Mouse (Mus musculus) liver, adult 2 months (tissue): ENCODE results near the gene Acads. TPM values are rescaled to one million over a fixed set of nuclear protein-coding genes. Genes with fewer than 3 reads are reported as not detected.
A peak's percentile ranks its signal among the peaks of the same experiment; 100 is the strongest.

Experiments
- DNase-seq: peaks from one replicate; pipeline ENCODE4 v3.0.0-alpha.2; 2011; ENCODE audit warnings: low read depth, low spot score; ENCODE audit errors: extremely low read depth
- H3K27ac ChIP-seq: fragments of 200-500 bp; replicated peaks from 2 replicates; pipeline ENCODE4 v1.5.1; 2012; ENCODE audit warnings: low read depth, mild to moderate bottlenecking, control low read depth, inconsistent platforms, low read length; ENCODE audit not compliant: insufficient read depth
- H3K27me3 ChIP-seq: fragments of 200-500 bp; 2 replicates; pipeline ENCODE4 v1.6.1; 2012; ENCODE audit warnings: mild to moderate bottlenecking, moderate library complexity, low read length, inconsistent platforms; ENCODE audit not compliant: control insufficient read depth, insufficient read depth
- H3K36me3 ChIP-seq: fragments of 200-500 bp; 2 replicates; pipeline ENCODE4 v1.6.1; 2012; ENCODE audit warnings: low read length, inconsistent platforms; ENCODE audit not compliant: control insufficient read depth, insufficient read depth
- H3K4me1 ChIP-seq: fragments of 200-500 bp; 2 replicates; pipeline ENCODE4 v1.6.1; 2011; ENCODE audit warnings: low read length; ENCODE audit not compliant: control insufficient read depth, insufficient read depth
- H3K4me3 ChIP-seq: fragments of 200-500 bp; 2 replicates; pipeline ENCODE4 v1.5.1; 2011; ENCODE audit warnings: low read depth, mild to moderate bottlenecking, control low read depth, low read length, moderate library complexity; ENCODE audit not compliant: insufficient read depth
- H3K79me2 ChIP-seq: fragments of 200-500 bp; 2 replicates; pipeline ENCODE4 v1.6.1; 2012; ENCODE audit warnings: inconsistent platforms, mild to moderate bottlenecking, low read length, moderate library complexity; ENCODE audit not compliant: control insufficient read depth, insufficient read depth
- H3K9ac ChIP-seq: fragments of 200-500 bp; 2 replicates; pipeline ENCODE4 v1.6.1; 2012; ENCODE audit warnings: low read depth, mild to moderate bottlenecking, control low read depth, inconsistent platforms, low read length
- CTCF ChIP-seq: fragments of 200-500 bp; IDR thresholded peaks from 2 replicates; pipeline ENCODE4 v1.5.1; 2011; ENCODE audit warnings: low read depth, low read length, control low read depth
- POLR2A ChIP-seq: fragments of 200-500 bp; IDR thresholded peaks from 2 replicates; pipeline ENCODE4 v1.6.1; 2011; ENCODE audit warnings: low read length, control low read depth; ENCODE audit not compliant: insufficient read depth; ENCODE audit errors: extremely low read depth
- WGBS: fragments of 180-500 bp; shearing (Covaris S2); methylation state at CpG from one replicate; pipeline ENCODE4 v1.1.7; 2018; 5-methylcytosine and 5-hydroxymethylcytosine counted together
- polyA plus RNA-seq: library from polyadenylated mRNA; depleted of rRNA; stranded (reverse); fragments of >200 nt; gene quantifications from 2 replicates; pipeline ENCODE4 v1.2.3, GENCODE M21; 2012
- total RNA-seq: library from RNA; depleted of rRNA; stranded (reverse); fragments of >200 nt; gene quantifications from 2 replicates; pipeline ENCODE4 v1.2.3, GENCODE M21; 2014

Gene Acads
- total and polyA plus RNA-seq, 2 experiments = 140 to 255 TPM

DNA sequence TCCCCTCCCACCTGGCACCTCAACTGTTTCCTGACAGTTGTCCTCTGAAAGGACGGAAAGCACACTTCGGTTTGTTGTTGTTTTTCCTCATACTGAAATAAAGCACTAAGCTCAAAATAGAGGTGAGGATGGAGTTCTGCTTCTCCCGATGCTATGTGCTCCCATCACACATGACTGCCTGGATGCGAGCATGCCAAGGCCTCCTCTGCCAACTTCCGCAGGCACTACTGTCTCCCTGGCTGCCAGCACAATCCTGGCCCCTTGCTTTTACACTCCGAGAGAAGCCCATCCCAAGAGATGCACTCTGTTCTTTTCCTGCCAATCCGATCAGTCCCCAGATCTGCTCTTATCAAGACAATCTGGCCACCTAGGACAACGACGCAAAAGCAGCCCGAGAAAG lies 24.4 kb upstream of the Acads start:
- H3K4me1 ChIP-seq = no peaks in the 10 kb centered on the region
- DNase-seq = no peak
- H3K9ac ChIP-seq = no peak overlapping the region
- peaks cover 25% of the 10 kb centered on the region; the same call in 1 of the 2 replicates for H3K36me3 ChIP-seq
- no peak overlapping the region for H3K4me3 ChIP-seq
- WGBS = 82% methylated on average over 10 of the region's 10 CpGs
- no peaks in the 10 kb centered on the region for H3K79me2 ChIP-seq
- TF ChIP-seq CTCF (no peak), POLR2A (no peak)
- H3K27ac ChIP-seq = no peak overlapping the region
- H3K27me3 ChIP-seq = no peaks in the 10 kb centered on the region

DNA sequence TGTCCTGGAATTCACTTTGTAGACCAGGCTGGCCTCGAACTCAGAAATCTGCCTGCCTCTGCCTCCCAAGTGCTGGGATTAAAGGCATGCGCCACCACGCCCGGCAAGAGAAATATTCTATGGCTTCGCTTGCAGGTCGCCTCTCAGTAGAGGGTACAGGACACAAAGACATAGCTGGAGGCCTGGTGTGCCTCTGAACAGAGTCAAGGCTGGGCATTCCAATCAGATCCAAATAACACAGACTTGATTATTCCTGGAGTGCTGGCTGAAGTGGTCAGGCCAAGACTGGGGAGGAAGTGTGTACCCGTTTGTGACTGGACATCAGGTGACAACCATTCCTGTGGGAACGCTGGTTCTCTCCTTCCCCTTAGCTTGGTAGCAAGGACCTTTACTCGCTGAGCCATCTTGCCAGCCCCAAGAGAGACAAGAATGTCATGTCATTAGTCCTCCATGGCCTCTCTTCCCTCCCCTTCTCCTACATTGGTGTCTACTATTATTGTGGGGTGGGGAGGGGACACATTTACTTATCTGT lies 23.1 kb upstream of the Acads start:
- no peak for DNase-seq
- Histone ChIP-seq H3K27me3 (no peaks in the 10 kb centered on the region), H3K36me3 (peaks cover 13% of the 10 kb centered on the region; the same call in 1 of the 2 replicates), H3K27ac (no peak overlapping the region), H3K4me3 (no peak overlapping the region), H3K79me2 (no peaks in the 10 kb centered on the region), H3K4me1 (no peaks in the 10 kb centered on the region), H3K9ac (no peak overlapping the region)
- whole genome bisulfite sequencing = 95% methylated on average over 9 of the region's 9 CpGs
- no peak for TF ChIP-seq POLR2A
- no peak for TF ChIP-seq CTCF

DNA sequence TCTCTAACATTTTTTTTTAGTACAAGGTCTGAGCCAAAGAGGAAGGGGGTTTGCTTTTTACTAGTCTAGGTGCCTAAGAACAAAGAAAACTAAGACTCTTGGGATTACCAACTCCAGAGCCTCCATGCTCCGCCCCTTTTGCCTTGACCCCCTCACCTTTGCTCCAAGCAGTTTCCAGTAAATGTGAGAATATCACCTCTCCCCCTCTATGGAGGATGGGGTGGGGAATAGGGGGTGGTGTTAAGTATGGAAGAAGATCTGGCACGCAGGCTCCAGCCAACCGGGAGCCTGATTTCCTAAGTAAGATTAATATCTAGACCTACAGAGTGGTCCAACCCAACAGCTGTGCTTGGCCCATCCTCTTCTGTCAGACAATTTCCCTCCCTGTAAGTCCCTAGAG lies 21.6 kb upstream of the Acads start:
- no peaks in the 10 kb centered on the region for H3K4me1 ChIP-seq
- H3K79me2 ChIP-seq = no peaks in the 10 kb centered on the region
- no peak for TF ChIP-seq POLR2A
- no peak for TF ChIP-seq CTCF
- WGBS = 81% methylated on average over 3 of the region's 3 CpGs
- DNase-seq = no peak
- H3K4me3 ChIP-seq = no peak overlapping the region
- H3K27ac ChIP-seq = no peak overlapping the region
- H3K27me3 ChIP-seq = no peaks in the 10 kb centered on the region
- no peak overlapping the region for H3K9ac ChIP-seq
- peaks cover 2% of the 10 kb centered on the region; the same call in 1 of the 2 replicates for H3K36me3 ChIP-seq

DNA sequence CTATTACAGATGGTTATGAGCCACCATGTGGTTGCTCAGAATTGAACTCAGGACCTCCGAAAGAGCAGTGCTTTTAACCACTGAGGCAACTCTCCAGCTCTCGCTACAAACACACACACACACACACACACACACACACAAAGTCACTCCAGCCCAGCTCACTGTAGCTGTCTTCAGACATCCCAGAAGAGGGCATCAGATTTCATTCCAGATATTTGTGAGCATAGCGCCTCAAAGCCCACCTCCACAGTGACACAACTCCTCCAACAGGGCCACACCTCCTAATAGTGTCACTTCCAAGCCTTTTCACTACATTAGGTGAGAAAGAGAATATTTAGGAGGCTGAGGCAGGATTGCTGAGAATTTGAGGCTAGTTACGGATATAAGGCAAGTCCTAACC lies 20.0 kb upstream of the Acads start:
- no peak overlapping the region for H3K4me3 ChIP-seq
- H3K36me3 ChIP-seq = no peaks in the 10 kb centered on the region
- TF ChIP-seq POLR2A (no peak), CTCF (no peak)
- no peak overlapping the region for H3K9ac ChIP-seq
- H3K79me2 ChIP-seq = peaks cover 3% of the 10 kb centered on the region; the same call in 1 of the 2 replicates
- no peaks in the 10 kb centered on the region for H3K27me3 ChIP-seq
- DNase-seq = no peak
- 93% methylated on average over 4 of the region's 4 CpGs for WGBS
- no peak overlapping the region for H3K27ac ChIP-seq
- H3K4me1 ChIP-seq = 0 out of 2 replicates have a peak, but pooled peaks cover 1% of the 10 kb centered on the region

DNA sequence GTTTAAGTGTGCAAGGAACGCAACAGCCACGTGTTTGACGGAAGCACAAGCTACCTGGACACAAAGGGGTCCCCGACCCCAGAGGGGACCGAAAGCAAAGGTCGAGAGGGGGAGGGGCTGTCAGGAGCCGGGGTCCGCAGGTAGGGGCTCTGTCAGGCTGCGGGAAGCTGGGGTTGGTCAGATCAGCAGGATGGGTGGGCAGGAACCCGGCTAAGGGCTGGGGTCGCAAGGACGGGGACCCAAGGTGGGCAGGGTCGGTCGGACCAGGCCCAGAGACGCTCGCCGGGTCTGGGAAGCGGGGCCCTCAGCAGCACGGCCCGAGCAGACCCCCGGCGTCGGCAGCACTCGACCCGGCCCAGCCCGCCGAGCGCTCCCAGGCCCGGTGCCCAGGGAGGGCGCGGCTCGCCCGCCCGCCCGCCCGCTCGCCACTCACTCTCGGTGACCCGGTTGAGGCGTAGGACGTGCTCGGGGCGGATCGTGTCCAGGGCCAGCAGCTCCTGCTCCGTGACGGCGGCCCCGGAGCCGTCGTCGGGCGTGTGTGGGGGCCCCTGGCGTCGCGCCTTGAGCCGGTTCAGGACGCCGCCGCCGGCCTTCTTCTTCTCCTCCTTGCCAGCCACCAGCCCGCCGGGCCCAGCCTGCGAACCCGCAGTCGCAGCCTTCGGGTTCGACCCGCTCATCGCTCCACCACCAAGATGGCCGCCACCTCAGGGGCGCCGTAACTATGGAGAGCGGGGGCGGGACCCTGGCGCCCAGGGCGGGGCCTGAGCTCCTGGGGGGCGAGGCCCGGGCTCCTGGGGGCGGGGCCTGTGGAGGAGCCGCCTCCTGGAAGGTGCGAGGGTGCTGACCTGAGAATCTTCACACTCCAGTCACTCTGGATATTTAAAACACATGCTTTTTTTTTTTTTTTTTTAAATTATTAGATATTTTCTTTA lies 15.4 kb upstream of the Acads start, which contains the start of gene Unc119b:
Gene Unc119b (minus strand): TSS at position 742 of the 932 bp plus-strand sequence.
- peaks cover 9% of the 10 kb centered on the region; the same call in 1 of the 2 replicates for H3K4me1 ChIP-seq
- no peaks in the 10 kb centered on the region for H3K27me3 ChIP-seq
- TF ChIP-seq POLR2A (peak; percentile 45; the same call in 1 of the 2 replicates), CTCF (no peak)
- under 1% methylated on average over 65 of the region's 81 CpGs for WGBS
- no peaks in the 10 kb centered on the region for H3K36me3 ChIP-seq
- H3K9ac ChIP-seq = peak within 1 kb of the TSS; percentile 82
- peak within 1 kb of the TSS; percentile 60 for H3K27ac ChIP-seq
- peak within 1 kb of the TSS; percentile 97 for H3K4me3 ChIP-seq
- DNase-seq = peak; percentile 52
- peaks cover 4% of the 10 kb centered on the region; the same call in 1 of the 2 replicates for H3K79me2 ChIP-seq
